Mouse (Mus musculus): ENCODE data around the gene Kcnn4.

GRCm38 (mm10) chr7:24399256-24400081 lies 29.4 kb downstream of the Kcnn4 start, which contains the start of gene Smg9:
- TF ChIP-seq POLR2A (IDR thresholded peaks at IDR 0.05; ENCODE audit: borderline replicate concordance, insufficient read depth, low read length): peak; percentile 90
- TF ChIP-seq CTCF (IDR thresholded peaks at IDR 0.05; ENCODE audit: borderline replicate concordance, insufficient read depth, low read depth, low read length): no peak

Measured in cerebellum, adult 2 months (tissue).